Mouse (Mus musculus): ENCODE measurements around the gene Trp73.

GRCm38 (mm10) chr4:154056046-154056445, 84.0 kb downstream of the Trp73 start:
- TF ChIP-seq CTCF (IDR thresholded peaks at IDR 0.05; ENCODE audit: low read depth) = no peak
- TF ChIP-seq EP300 (optimal IDR thresholded peaks at IDR 0.05) = no peak
